Mouse (Mus musculus): ENCODE measurements around the gene Dll4.

- TF ChIP-seq CTCF (IDR thresholded peaks at IDR 0.05), result no peak
- no peak for TF ChIP-seq EP300 (IDR thresholded peaks at IDR 0.05)
Measured at GRCm38 (mm10) chr2:119356805-119357204, 31.2 kb downstream of the Dll4 start.

Data from lung, postnatal 0 days (tissue).